Mouse (Mus musculus): ENCODE results near the gene Fam117a.

The Fam117a gene

GRCm38 (mm10) chr11:95336568-95337128, at the start of gene Fam117a:
Gene Fam117a, plus strand, starts transcription at chr11:95337018.
- DNase-seq, result peak; percentile 94

- DNase-seq, result no peak
These were observed 44.8 kb upstream of the Fam117a start for GRCm38 (mm10) chr11:95291998-95292397.

GRCm38 (mm10) chr11:95293017-95293624, 43.7 kb upstream of the Fam117a start:
- no peak for DNase-seq

GRCm38 (mm10) chr11:95295736-95296135, 41.1 kb upstream of the Fam117a start:
- no peak for DNase-seq

GRCm38 (mm10) chr11:95298146-95298545, 38.7 kb upstream of the Fam117a start:
- peak; percentile 49 for DNase-seq

- DNase-seq, result no peak
These were observed 36.9 kb upstream of the Fam117a start for GRCm38 (mm10) chr11:95299886-95300285.

GRCm38 (mm10) chr11:95301772-95302171, 35.0 kb upstream of the Fam117a start:
- DNase-seq, result no peak

GRCm38 (mm10) chr11:95305600-95305999, 31.2 kb upstream of the Fam117a start:
- DNase-seq, result no peak

GRCm38 (mm10) chr11:95307526-95307925, 29.3 kb upstream of the Fam117a start:
- DNase-seq, result peak; percentile 32

GRCm38 (mm10) chr11:95309510-95310006, 27.3 kb upstream of the Fam117a start:
- DNase-seq, result peak; percentile 97

GRCm38 (mm10) chr11:95310007-95310647, 26.7 kb upstream of the Fam117a start, which contains the start of gene Kat7:
Gene Kat7, minus strand, starts transcription at chr11:95310246.
- DNase-seq, result peak; percentile 97

- peak; percentile 71 for DNase-seq
These were observed 26.0 kb upstream of the Fam117a start for GRCm38 (mm10) chr11:95310648-95311424.

- no peak for DNase-seq
These were observed 25.4 kb upstream of the Fam117a start for GRCm38 (mm10) chr11:95311425-95311807.

- no peak for DNase-seq
These were observed 21.4 kb upstream of the Fam117a start for GRCm38 (mm10) chr11:95315215-95315955.

- DNase-seq, result peak; percentile 71
These were observed 18.7 kb upstream of the Fam117a start for GRCm38 (mm10) chr11:95318116-95318515.

- DNase-seq, result no peak
These were observed 17.3 kb upstream of the Fam117a start for GRCm38 (mm10) chr11:95319506-95319905.

- DNase-seq, result peak; percentile 84
These were observed 16.8 kb upstream of the Fam117a start for GRCm38 (mm10) chr11:95320010-95320409.

GRCm38 (mm10) chr11:95324181-95324580, 12.6 kb upstream of the Fam117a start:
- DNase-seq, result no peak

GRCm38 (mm10) chr11:95325832-95326231, 11.0 kb upstream of the Fam117a start:
- DNase-seq, result no peak

- DNase-seq, result no peak
These were observed 10.6 kb upstream of the Fam117a start for GRCm38 (mm10) chr11:95326243-95326642.

GRCm38 (mm10) chr11:95328629-95329028, 8.2 kb upstream of the Fam117a start:
- DNase-seq, result no peak

- no peak for DNase-seq
These were observed 6.2 kb upstream of the Fam117a start for GRCm38 (mm10) chr11:95330662-95331061.
